Mouse (Mus musculus) spleen, adult 2 months (tissue): Measurements from ENCODE around the gene Ppm1m. TPM values are rescaled to one million over a fixed set of nuclear protein-coding genes. Genes with fewer than 3 reads are reported as not detected.
A peak's percentile ranks its signal among the peaks of the same experiment; 100 is the strongest.
"Not testable (repeated sequence)": the region's sequence is repeated elsewhere in the genome, so short reads cannot be mapped to it uniquely, and the experiment has no call there.

Source experiments
- DNase-seq, 2 experiments: peaks; one replicate each; pipeline versions ENCODE4 v3.0.0 to v3.0.0-alpha.2; 2012 to 2021; ENCODE audit warnings: low spot score in 2 of 2, low read depth in 1 of 2
- H3K27ac ChIP-seq: fragments of 200-500 bp; 2 replicates; pipeline ENCODE4 v1.5.1; 2012; ENCODE audit warnings: low read length, inconsistent platforms; ENCODE audit not compliant: insufficient read depth
- H3K27me3 ChIP-seq: fragments of 200-500 bp; 2 replicates; pipeline ENCODE4 v1.6.1; 2012; ENCODE audit warnings: mild to moderate bottlenecking, moderate library complexity, low read length, inconsistent platforms; ENCODE audit not compliant: control insufficient read depth, insufficient read depth
- H3K36me3 ChIP-seq: fragments of 200-500 bp; 2 replicates; pipeline ENCODE4 v1.6.1; 2012; ENCODE audit warnings: mild to moderate bottlenecking, low read length, inconsistent platforms; ENCODE audit not compliant: control insufficient read depth, insufficient read depth
- H3K4me1 ChIP-seq: fragments of 200-500 bp; 2 replicates; pipeline ENCODE4 v1.6.1; 2011; ENCODE audit warnings: inconsistent platforms; ENCODE audit not compliant: control insufficient read depth, insufficient read depth, insufficient read length
- H3K4me3 ChIP-seq: fragments of 200-500 bp; 2 replicates; pipeline ENCODE4 v1.5.1; 2011; ENCODE audit warnings: mild to moderate bottlenecking, inconsistent platforms; ENCODE audit not compliant: insufficient read depth, insufficient read length; ENCODE audit errors: extremely low read depth
- CTCF ChIP-seq: fragments of 200-500 bp; IDR thresholded peaks from 2 replicates; pipeline ENCODE4 v1.5.1; 2011; ENCODE audit warnings: mild to moderate bottlenecking, inconsistent platforms; ENCODE audit not compliant: insufficient read depth, insufficient read length, insufficient replicate concordance; ENCODE audit errors: extremely low read depth
- POLR2A ChIP-seq: fragments of 200-500 bp; IDR thresholded peaks from 2 replicates; pipeline ENCODE4 v1.6.1; 2011; ENCODE audit warnings: low read depth, low read length, inconsistent platforms
- WGBS: fragments of 180-500 bp; shearing (Covaris S2); methylation state at CpG from one replicate; pipeline ENCODE4 v1.1.7; 2018; 5-methylcytosine and 5-hydroxymethylcytosine counted together
- polyA plus RNA-seq: library from polyadenylated mRNA; depleted of rRNA; stranded (reverse); fragments of >200 nt; gene quantifications from 2 replicates; pipeline ENCODE4 v1.2.3, GENCODE M21; 2012

The Ppm1m gene
- polyA plus RNA-seq, 1 experiment: 87.4 TPM

GRCm38 (mm10) chr9:106169917-106170316 lies 29.6 kb downstream of the Ppm1m start:
- Histone ChIP-seq H3K4me3 (no peak overlapping the region), H3K27ac (no peak overlapping the region), H3K4me1 (peaks cover 6% of the 10 kb centered on the region), H3K27me3 (no peaks in the 10 kb centered on the region), H3K36me3 (no peaks in the 10 kb centered on the region)
- DNase-seq: no peak
- no peak for TF ChIP-seq POLR2A
- TF ChIP-seq CTCF: no peak
- WGBS: 58% methylated on average over 6 of the region's 6 CpGs

DNA sequence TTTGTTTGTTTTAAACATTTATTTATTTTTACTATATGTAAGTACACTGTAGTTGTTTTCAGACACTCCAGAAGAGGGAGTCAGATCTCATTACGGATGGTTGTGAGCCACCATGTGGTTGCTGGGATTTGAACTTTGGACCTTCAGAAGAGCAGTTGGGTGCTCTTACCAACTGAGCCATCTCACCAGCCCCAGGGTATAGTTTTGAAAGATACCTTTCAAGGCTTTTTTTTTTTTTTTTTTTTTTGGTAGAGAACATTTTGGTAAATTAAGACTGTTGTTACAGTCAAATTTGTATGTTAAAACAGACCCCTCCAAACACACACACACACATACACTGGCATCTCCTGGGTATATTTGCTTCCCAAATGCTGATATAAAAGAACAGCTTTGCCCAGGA lies 30.5 kb downstream of the Ppm1m start:
- H3K36me3 ChIP-seq, DNase-seq, H3K27ac ChIP-seq, H3K27me3 ChIP-seq, H3K4me1 ChIP-seq, H3K4me3 ChIP-seq: not testable (repeated sequence)
- WGBS: 81% methylated on average over 1 of the region's 1 CpGs

DNA sequence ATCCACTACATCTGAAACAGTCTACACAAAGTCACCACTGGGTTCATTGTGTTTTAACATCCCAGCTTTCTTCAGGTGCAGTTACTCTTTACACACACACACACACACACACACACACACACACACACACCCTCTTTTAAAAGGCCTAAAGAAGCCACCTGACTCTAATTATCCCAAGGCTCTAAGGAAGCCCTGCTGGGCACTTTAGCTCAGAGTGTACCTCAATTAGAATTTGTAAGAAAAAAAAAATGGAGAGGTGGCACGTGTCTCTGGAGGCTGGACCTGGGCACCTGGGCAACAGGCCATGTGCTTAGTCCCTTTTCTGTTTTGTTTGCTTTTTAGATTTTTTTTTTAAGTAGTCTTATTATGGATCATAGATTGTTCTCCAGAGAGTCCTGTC lies 31.8 kb downstream of the Ppm1m start:
- 84% methylated on average over 1 of the region's 1 CpGs for WGBS
- no peak for DNase-seq
- TF ChIP-seq CTCF: no peak
- H3K27me3 ChIP-seq: no peaks in the 10 kb centered on the region
- no peak overlapping the region for H3K4me3 ChIP-seq
- H3K27ac ChIP-seq: no peak overlapping the region
- H3K36me3 ChIP-seq: no peaks in the 10 kb centered on the region
- no peaks in the 10 kb centered on the region for H3K4me1 ChIP-seq

- TF ChIP-seq CTCF (no peak), POLR2A (no peak)
- Histone ChIP-seq H3K4me3 (no peak overlapping the region), H3K4me1 (no peaks in the 10 kb centered on the region), H3K27me3 (no peaks in the 10 kb centered on the region), H3K36me3 (no peaks in the 10 kb centered on the region), H3K27ac (no peak overlapping the region)
- DNase-seq: no peak
- 79% methylated on average over 3 of the region's 3 CpGs for WGBS
Observed at GRCm38 (mm10) chr9:106167241-106167640, 32.3 kb downstream of the Ppm1m start.

DNA sequence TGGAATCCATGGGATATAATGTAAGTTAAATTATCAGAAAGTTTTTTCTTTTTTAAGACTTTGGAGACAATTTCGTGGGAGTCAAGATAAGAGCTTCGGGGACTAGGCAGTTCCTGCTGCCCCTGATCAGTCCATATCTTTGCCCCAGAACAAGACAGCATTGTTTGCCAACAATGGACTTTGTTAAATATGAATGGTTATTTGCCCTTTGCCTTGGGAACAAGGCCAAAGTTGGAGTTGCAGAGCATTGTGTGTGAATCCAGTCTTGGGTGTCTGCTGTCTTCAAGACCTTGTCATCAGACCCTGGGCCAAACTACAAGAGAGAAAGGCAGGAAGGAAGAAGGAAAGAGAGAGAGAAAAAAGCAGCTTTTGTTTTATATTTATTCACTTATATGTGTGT lies 32.8 kb downstream of the Ppm1m start:
- no peak for DNase-seq
- TF ChIP-seq CTCF: no peak
- no peak for TF ChIP-seq POLR2A
- Histone ChIP-seq H3K36me3 (no peaks in the 10 kb centered on the region), H3K4me1 (no peaks in the 10 kb centered on the region), H3K27me3 (no peaks in the 10 kb centered on the region), H3K27ac (no peak overlapping the region), H3K4me3 (no peak overlapping the region)
- 67% methylated on average over 2 of the region's 2 CpGs for WGBS

DNA sequence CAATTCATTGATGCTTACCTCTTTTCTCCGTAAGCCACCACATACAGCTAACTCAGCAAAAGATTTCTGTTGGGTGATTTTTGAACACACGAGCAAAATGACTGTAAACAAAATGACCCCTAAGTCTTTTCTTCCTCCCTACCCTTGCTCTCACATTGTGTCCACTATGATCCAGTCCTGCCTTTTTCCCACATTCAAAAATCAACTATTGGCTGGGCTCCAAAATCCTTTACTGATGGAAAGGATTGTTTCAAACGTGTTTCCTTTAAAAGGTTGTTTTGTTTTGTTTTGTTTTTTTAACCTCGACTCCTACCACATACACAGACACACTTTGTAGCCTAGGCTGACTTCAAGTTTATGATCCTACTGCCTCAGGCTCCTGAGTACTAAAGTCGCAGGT lies 39.1 kb downstream of the Ppm1m start:
- H3K4me3 ChIP-seq: peak overlapping the region; percentile 68; the same call in 1 of the 2 replicates
- no peaks in the 10 kb centered on the region for H3K36me3 ChIP-seq
- H3K4me1 ChIP-seq: no peaks in the 10 kb centered on the region
- DNase-seq: no peak
- H3K27ac ChIP-seq: peak overlapping the region; percentile 96; the same call in 1 of the 2 replicates
- no peak for TF ChIP-seq CTCF
- no peak for TF ChIP-seq POLR2A
- WGBS: 49% methylated on average over 5 of the region's 5 CpGs
- H3K27me3 ChIP-seq: no peaks in the 10 kb centered on the region

GRCm38 (mm10) chr9:106159784-106160301 lies 39.7 kb downstream of the Ppm1m start:
- WGBS: 4% methylated on average over 24 of the region's 24 CpGs
- Histone ChIP-seq H3K27ac (peak overlapping the region; percentile 96), H3K4me1 (no peaks in the 10 kb centered on the region), H3K27me3 (no peaks in the 10 kb centered on the region), H3K36me3 (no peaks in the 10 kb centered on the region), H3K4me3 (peak overlapping the region; percentile 68)
- TF ChIP-seq CTCF: no peak
- TF ChIP-seq POLR2A: peak; percentile 23; the same call in 1 of the 2 replicates
- peak; percentile 78 to 79 for DNase-seq

DNA sequence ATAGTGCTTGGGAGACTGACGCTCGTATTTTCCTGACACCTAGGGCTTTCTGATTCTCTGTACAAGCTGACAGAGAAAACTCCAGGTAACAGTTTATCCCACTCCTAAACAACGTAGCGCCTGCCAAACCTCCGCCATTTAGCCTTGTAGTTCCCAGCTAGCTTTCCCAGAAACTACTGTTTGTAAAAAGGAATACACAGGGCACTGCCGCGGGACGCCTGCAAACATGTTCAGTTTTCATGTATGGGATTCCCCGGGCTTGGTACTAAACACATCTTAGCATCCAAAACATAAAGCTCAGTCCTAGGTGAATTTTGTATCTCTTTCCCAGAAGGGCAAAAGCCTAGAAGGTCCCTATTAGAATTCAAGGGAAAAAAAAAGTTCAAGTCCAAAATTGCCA lies 40.3 kb downstream of the Ppm1m start:
- no peaks in the 10 kb centered on the region for H3K36me3 ChIP-seq
- DNase-seq: no peak
- TF ChIP-seq POLR2A (no peak), CTCF (no peak)
- H3K27ac ChIP-seq: no peak overlapping the region
- H3K27me3 ChIP-seq: no peaks in the 10 kb centered on the region
- H3K4me1 ChIP-seq: no peaks in the 10 kb centered on the region
- H3K4me3 ChIP-seq: peak overlapping the region; percentile 68; the same call in 1 of the 2 replicates
- 90% methylated on average over 9 of the region's 9 CpGs for WGBS
